Mouse (Mus musculus): ENCODE measurements at regions not wholly inside any gene's neighbourhood (a gene's known extent, or its start where the extent isn't known, plus 50 kb on each side); places are given as distances from the start of the nearest gene placed in this dataset.

DNA sequence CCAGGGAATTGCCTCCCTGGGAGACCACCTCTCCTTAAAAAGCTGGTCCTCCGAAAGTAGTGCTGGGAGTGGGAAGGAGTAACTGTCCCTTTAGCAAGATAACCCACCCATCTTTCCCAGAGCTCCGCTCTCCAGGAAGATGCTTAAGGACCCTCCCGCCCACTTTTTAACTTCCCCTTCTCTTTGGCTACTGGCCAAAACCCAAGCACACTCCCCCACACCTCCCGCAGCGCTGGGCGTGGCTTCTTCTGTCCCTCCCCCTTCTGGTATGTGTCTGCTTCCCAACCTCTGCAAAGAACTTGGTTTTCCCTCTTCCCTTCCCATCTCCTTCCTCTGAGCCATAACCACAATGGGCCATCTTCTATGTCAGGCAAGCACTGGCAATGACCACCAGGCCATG lies 85.4 kb downstream of the Rpap3 start:
- DNase-seq = no peak

DNA sequence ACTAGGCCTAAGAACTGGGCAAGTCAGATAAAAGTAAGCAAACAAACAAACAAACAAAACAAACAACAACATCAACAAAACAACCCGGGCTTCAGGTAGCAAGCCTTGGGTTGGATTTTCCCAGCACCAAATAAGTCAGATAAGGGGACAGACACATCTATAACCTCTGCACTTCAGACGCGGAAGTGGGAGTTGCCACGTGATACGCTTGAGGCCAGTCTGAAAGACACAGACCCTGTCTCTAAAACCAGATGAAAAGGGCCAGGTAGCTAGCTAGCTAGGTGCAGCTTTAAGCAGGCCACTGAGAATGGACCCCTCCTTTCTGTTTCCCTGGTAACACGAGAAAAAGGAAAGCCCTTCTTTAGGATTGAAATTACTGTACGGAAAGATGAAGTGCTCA lies 85.9 kb downstream of the Rpap3 start:
- DNase-seq = no peak

DNA sequence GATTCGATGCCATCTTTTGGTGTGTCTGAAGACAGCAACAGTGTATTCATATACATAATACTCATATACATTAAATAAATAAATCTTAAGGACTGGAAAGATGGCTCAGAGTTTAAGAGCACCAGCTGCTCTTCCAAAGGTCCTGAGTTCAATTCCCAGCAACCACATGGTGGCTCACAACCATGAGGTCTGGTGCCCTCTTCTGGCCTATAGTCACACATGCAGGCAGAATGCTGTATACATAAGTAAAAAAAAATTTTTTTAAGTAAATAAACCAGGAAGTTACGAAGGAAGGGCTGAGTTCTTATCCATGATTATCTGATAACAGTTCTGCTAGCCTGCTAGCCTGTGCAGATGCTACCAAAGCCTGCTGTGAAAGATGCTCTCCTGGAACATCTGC lies 93.3 kb downstream of the Rpap3 start:
- no peak for DNase-seq

DNA sequence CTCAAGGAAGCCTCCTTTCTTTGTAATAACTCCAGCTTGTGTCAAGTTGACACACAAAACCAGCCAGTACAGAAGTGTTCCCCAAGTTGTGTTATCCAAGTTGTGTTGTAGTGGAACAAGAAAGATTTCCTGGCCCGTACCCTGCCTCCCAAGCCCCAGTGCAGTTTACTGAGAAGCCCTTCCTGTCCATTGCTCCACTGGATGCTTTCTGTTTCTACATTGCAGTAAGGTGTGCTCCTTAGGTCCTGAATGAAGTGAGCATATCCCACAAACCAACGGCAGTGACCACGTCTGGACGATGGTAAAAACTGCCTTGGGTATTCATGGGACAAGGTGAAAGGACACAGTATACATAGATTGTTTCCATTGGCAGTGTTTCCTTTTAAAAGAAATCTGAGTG lies 94.9 kb downstream of the Rpap3 start:
- DNase-seq = no peak

DNA sequence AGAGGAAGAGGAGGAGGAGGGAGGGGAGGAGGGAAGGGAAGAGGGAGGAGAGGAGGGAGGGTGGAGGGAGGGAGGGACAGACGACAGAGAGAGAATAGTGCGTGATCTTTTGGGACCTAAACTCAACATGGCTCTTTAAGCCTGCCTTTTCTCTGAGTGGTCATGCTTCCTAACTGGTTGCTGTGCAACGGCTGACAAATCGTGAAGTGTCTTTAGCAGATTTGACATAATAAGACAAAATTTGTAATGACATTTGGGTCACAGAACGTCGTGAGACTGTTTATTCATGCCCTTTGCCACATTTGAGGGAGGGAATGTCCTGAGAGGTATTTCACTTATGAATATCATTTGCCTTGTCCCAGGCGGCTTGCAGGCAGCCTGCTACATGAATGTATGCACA lies 96.1 kb downstream of the Rpap3 start:
- no peak for DNase-seq

DNA sequence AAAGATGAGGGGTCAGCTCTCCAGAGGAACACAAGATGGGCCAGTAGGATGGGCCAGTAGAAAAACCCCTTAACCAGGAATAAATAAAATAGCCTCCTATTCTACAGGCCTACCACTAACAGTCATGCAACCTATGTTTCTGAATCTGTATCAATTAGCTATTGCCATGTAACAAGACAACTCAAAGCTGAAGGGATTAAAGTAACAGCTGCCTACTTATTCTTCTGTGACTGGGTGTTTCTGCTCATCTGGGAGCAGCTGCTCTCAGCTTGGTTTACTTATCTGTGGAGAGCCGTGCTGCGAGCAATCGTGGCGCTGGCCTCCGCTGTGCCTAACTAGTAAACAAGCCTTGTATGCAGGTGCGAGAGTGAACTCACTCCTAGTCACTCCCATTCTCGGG lies 97.0 kb downstream of the Rpap3 start:
- DNase-seq = no peak

DNA sequence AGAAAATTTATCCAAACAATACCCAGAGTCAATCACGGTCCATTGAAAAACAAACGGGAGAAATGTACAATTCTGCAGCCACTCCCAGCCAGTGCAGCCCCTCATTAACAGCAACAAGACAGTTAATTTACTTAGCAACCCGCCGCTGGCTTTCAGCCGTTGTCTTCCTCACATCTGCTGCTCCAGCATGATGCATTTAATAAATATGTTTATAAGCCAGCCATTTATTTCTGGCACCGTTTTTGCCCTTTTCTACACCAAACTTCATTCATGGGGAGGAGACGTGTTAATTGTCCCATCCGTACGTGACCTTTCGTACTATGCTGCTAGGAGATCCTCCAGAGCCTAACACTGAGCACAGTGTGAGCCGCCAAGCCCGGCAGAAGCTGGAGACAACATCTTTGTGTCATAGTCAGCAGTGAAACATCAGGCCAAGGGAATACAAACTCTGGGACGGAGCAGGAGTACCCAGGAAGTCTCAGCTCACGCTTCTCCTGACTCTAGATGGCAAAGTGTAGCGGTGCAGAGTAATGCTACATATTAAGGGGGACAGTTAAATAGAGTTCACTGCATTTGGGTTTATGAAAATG lies 97.9 kb downstream of the Rpap3 start:
- no peak for DNase-seq

DNA sequence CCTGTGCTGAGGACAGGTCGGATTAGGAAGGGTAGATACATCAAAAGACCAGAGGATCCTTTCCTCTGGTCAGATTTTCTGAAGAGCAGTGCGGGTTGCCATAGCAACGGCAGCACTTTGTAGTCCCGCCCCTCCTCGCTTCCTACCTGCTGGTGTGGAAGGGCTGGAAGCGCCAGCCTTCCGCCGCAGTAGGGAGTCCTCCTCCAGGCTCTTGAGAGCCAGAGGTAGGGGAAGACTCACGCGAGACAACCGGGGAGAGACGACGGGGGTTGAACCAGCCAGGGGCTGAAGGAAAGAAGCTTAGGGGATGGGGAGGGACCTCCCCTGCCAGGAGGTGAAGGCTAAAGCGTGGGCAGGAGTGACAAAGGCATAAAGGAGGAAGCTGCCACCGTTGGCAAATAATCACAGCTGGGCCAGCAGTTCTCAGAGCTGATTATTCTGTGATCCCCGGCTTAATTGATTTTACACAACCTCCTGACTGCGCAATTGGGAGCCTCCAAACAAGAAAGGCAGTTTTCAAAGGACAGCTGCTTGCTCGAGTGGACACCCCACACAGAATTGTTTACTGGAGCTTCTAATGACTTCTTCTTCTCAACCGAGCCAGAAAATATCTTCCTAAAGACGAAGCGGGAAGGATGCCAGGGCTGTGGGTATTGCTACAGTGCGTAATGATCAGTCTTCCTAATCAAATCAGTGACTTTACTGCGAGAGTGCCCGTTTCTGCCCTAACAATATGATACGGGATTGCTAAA lies 98.8 kb downstream of the Rpap3 start:
- peak; percentile 46 for DNase-seq

DNA sequence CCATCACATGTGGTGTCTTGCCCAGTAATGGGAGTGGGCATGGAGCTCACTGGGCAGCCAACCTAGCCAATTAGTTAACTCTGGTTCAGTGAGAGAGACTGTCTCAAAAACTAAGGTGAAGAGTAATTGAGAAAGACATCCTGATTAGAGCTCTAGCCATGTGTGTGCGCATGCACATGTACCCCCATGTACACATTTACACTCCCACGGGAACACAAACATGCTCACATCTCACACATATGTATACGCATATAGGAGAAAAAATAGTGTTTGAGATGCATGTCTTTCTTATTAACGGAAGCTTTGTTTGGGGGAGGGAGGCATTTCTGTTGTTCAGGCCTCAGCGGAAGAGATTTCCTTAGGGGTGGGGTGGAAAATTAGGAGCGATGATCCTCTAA lies 99.4 kb downstream of the Rpap3 start:
- no peak for DNase-seq

DNA sequence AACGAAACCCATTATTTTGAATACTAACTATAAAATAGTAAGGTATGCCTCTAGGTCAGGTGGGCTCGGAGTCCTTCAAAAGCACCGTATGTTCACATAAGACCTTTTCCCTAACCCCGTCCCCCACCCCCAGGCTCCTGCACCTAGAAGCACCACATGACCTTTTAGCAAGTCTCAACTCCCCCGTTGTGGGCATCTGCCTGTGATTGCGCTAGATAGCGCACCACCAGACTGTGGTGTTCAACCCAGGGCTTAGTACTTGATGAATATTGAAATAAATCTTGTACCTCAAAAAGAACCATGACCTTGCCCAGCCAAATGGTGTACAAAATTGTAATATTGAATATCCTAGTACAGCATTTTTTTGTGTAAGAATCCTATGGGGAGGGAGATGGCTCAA lies 99.8 kb downstream of the Rpap3 start:
- no peak for DNase-seq

DNA sequence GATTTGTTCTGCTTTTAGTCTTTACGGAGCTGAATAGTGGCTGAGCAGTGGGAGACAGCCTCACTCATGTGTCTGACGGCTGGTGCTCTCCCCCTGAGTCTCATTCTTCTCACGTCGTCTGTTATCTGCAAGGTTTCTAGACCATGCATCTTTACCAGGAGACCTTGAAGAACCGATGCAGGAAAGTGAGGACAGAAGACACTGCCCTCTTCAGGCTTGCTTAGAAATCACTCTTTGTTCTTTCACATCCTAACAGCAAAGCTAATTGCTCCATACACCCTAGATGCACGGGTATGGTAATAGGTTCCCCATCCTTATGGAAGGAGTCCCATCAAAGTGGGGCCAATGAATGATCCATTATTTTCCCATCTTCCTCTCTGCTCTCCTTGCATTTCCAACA lies 102.1 kb downstream of the Rpap3 start:
- no peak for DNase-seq

DNA sequence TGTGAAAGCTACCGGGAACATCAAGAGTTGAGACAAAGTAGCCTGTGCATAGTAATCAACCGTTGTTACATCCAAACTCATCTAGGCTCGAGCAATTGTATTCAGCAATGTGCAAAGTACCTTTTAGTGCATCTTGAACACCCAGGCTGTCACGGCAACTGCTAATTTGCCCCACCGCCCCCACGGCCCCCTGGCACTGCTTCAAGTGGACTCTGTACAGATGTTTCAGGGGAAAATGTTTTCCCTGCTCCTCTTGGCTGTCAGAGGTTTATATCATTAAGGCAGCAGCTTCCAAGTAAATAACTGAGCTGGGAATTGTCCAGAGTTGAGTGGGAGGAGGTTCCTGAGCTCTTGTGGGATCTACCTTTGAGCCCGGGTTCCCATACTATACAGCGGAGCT lies 107.4 kb downstream of the Rpap3 start:
- DNase-seq = no peak

DNA sequence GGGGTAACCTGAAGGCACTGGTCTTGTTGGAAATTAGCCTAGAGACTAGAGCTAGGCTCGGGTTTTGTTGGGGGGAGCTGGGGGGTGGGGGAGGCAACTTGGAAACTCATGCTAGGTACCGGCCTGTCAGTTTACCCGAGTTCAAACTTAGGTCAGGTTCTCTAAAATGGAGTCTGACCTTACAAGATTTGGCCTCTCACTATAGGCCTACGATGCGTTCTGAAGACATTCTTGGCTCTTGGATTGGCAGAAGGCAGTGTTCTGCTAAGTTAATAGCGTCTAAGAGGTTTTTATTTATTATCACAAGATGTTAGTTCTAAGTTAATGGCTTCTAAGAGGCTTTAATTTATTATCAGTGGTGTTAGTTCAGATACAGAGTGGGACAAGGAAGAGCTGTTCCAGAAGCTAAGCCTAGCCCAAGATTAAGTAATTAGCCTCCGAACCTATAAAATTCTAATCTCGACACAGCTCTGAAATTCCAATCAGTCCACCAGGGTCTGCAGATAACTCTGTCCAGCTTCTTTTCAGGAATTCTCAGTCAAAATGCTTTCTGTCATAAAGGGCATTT lies 109.0 kb downstream of the Rpap3 start:
- no peak for DNase-seq

DNA sequence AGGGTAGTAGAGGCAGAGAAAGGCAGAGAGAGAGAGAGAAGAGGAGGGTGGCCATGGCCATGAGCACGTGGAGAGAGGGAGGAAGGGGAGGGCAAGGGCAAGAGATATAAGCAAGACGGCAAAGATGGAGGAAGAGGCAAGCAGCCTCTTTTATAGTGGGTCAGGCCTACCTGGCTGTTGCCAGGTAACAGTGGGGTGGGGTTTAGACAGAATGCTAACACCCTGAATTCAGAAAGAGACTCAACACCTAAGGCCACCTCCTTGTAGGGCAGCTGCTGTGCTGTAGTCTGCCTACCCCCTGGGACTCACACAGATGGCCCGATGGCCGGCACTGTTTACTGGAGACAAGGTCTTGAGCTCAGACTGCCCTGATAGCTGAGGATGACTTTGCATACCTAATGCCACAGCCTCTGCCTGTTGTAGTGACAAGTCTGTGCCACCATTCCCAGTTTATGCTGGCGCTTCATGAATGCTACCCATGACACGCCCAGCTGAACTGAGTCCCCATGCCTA lies 110.3 kb downstream of the Rpap3 start:
- no peak for DNase-seq

DNA sequence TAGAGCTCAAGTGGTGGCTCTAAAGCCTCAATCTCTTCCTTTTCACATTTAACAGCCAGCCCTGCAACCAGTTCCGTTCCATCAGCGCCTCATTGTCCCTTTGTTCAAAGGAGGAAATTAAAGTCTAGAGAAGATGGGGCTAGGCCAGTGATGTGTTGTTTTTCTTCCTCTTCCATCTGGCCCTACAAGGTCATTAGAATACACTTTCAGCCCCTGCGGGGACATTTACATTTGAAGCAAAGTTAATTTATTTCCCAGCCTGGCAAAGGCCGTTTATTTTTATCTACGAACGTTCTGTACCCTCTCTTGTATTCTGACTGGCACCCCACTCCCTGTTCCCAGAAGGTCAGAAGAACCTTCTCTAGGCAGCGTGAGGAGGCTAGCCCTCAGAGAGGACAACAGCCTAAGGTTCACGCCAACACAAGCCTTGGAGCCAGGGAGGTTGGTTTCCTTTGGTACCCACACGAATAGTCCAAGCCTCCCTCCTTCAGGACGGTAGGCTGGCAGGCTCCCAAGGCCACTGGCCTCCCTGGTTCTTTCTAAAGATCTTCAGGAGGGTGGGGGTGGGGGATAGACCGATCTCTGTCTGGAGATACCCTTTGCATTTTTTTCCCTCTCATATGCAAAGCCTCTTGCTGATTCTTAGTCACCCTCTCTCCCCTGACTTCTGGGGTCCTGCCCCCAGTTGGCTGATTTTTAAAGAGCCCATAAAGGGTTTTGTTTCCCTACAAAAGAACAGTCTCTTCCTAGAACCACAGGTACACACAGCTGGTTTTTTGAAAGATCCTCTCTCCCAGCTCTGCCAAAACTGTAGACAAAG lies 111.6 kb downstream of the Rpap3 start:
- no peak for DNase-seq

DNA sequence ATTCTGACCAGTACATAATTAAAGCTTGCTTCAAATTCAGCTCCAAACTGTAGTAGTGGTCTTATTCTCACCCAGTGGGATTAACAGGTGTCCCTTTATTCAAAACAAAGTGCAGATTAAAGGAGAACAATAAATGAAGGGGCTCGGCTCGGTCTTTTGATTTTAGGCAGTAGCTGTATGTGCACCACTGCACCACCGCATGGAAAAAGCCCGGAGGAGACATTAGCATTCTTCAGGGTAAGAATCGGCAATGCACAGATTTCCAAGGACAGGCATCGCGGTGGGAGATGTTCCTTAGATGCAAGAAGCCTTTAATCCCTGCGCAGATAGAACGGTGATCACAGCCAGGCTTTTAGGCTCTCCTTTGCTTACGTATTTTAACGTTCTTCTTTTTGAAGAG lies 112.8 kb downstream of the Rpap3 start:
- DNase-seq = no peak

DNA sequence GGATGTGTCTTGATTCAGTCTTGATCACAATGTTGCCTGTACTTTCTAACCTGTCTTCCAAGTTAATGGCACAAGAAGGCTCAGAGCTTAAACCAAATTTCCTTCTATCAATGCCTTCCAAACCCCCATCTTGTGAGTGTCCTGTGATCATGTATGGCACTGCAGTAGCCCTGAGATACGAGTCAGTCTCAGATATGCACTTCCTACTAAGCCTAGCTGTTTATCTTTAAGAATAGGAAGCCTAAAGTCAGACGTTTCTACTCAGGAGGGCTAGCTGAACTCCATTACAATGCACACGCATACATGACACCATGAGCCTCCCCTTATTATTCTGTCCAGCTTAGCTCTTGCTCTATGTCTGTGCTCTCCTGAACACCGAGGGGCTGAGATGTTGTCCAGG lies 114.2 kb downstream of the Rpap3 start:
- no peak for DNase-seq

DNA sequence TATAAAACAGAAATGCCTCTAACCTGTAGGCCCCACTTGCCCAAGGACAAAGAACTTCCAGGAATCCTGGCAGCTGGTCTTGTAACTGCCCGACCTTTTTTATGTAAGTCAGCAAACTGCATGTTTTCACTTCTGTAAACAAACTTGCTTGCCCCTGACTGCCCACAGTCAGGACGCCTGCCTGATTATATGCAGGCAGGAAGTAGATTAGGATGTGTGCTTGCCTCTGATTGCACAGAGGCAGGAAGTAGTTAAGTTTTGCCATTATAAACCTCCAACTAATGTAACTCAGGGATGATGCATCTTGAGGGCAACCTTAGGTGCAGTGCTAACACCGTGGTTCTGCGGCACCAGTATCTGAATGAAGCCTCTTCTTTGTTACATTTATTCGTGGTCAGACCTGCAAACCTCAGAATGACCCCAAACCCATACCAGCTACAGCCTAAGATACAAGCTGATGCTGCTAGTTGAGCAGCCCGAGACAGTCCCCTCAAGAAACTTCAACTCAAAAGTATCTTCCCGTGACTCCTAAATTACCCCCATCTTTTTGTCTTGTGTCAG lies 114.8 kb downstream of the Rpap3 start:
- DNase-seq = no peak

DNA sequence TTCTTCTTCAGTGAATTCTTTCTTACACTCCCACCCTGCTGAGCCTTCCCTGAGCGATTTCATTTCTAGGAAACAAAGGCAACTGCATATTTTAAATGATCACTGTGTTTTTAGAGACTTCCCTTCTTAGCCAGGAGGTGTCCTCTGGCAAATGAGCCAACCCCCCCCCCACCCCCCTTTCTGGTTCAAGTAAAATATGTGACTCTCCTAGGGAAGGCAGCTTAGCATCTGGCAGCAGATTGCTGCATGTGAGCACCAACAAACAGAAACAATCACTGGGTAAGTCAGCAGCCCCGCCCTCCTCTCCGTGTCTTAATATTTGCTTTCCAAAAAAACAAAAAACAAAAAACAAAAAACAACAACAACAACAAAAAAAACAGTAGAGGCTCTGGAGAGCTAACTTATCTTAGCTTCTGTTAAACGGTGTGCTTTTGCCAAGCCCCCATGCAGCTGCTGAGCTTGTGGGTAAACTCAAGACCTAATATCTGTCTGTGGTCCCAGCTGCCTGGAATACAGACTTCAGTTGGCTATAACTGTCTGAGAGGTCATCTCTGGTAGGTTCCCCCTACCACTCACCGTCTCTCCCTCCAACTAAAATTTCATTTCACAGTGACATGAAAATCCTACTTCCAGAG lies 117.9 kb downstream of the Rpap3 start:
- no peak for DNase-seq

DNA sequence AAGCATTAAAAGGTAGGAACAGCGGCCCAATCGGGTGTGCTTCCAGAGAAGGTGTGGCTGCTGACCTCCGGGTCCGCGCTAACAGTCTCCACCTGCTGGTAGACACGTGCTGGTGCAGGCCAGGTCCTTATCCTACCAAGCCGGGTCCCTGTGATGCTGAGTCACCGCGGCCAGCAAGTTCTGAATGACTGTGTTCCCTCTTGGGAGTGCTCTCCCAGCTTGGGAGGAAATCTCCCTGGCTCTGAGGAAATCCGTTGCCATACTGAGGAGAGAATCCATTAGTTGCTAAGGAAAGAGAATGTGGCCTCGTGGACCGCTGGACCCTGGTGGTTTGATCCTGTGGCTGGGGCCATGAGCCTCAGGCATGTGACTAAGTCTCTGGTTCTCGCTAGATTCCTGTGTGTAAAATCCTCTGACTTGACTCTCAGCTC lies 123.9 kb downstream of the Rpap3 start:
- peak; percentile 40 to 50 for DNase-seq

DNA sequence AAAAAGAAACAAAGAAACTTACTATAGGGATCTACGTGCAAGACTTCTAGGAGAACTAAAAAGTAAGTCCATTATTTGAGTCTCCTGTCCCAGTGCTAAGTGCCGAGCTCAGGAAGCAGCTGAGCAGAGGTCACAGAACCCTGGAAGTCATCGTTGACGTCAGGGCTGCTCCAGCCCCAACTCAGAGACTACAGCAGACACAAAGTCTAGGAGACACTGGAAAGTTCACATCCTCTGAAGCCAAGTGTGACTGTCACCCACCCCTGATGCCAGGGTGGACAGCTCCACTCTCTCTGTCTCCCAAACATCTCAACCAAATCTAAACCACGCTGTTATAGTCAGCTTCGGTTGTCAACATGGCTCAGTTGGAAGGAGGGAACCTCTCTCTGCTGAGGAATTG lies 124.9 kb downstream of the Rpap3 start:
- DNase-seq = no peak

DNA sequence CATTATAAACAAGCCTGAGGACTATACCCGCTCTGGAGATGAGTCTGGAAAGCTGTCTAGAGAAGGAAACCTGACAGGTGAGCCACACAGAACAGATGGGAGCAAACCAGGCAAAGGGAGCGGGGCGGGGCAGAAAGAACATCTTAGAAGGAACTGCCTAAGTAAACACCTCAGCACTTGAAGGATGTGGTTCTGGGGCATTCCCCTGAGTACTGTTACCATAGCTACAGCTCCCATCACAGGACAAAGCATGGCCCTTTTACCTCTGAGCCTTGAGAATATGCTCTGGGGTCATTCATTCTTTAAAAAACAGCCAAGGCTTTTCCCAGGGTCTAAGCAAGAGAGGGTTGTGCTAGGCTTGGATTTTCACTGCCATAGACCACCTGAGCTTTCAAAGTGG lies 127.6 kb downstream of the Rpap3 start:
- no peak for DNase-seq
